ENCODE assay signal across 10 mouse cellular contexts in the genomic region with DNA sequence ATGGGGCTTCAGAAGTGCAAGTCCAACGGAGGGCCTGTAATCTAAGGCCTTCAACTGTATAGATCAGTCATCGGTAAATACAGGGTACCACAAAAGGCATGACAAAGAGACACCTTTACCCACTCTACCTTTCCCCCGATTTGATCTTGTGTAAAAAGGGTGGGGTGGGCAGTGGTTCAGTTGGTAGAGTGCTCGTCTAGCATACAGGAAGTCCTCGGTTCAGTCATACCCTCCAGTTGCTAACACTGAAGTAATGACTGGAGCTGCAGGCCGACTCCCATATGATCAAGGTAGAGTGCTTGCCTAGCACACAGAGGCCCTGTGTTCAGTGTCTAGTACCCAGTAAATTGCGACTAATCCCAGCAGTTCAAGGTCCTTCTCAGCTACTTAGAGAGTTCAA. TPM values are rescaled to one million over a fixed set of nuclear protein-coding genes. Genes with fewer than 3 reads are reported as not detected.
A peak's percentile ranks its signal among the peaks of the same experiment; 100 is the strongest.
DNase-seq lines count a peak whose midpoint lies in the region; ATAC-seq and TF ChIP-seq lines count a peak whose summit lies in the region.
"Had no signal": no experiment of that assay in that cellular context is flagged by ENCODE, and none has a peak within 500 bp of the region (broad histone marks: within the 10 kb centered on the region; RNA-seq: fewer than 3 reads in every experiment).

No protein-coding gene starts in this region.

- H3K4me1 ChIP-seq in hindbrain, embryonic 16.5 days (ENCODE audit: control insufficient read depth, insufficient read depth, low read depth, low read length): no peaks in the 10 kb centered on the region
- H3K4me1 ChIP-seq in hindbrain, embryonic 14.5 days (replicated peaks; ENCODE audit: control insufficient read depth, insufficient read depth, low read length): no peaks in the 10 kb centered on the region
- peaks cover 58% of the 10 kb centered on the region for H3K4me1 ChIP-seq in limb, embryonic 15.5 days

- H3ac ChIP-seq in C2C12 (ENCODE audit: control insufficient read depth, insufficient read length, low read depth): peak overlapping the region; percentile 13

- no peaks in the 10 kb centered on the region for H3K79me3 ChIP-seq in C2C12 (ENCODE audit: low read depth)

- 77% methylated on average over 7 of the region's 7 CpGs for WGBS in hindbrain, embryonic 16.5 days
- 80% methylated on average over 7 of the region's 7 CpGs for WGBS in hindbrain, embryonic 14.5 days
- WGBS in limb, embryonic 15.5 days: 50% methylated on average over 7 of the region's 7 CpGs

- H3K27me3 ChIP-seq in hindbrain, embryonic 16.5 days (replicated peaks; ENCODE audit: control insufficient read depth, insufficient read depth, low read length): no peaks in the 10 kb centered on the region
- H3K27me3 ChIP-seq in hindbrain, embryonic 14.5 days (ENCODE audit: control insufficient read depth, insufficient read depth, low read length): no peaks in the 10 kb centered on the region
- H3K27me3 ChIP-seq in C2C12 (ENCODE audit: control insufficient read depth, insufficient read depth, insufficient read length): no peaks in the 10 kb centered on the region
- H3K27me3 ChIP-seq in limb, embryonic 15.5 days: no peaks in the 10 kb centered on the region
- H3K27me3 ChIP-seq: midbrain, embryonic 12.5 days had no signal

- no peak for ATAC-seq in hindbrain, embryonic 16.5 days
- no peak for ATAC-seq in hindbrain, embryonic 14.5 days (ENCODE audit: low FRiP score)
- ATAC-seq in activated CD4-positive, CD25-positive, alpha-beta regulatory T cell, adult 4 months: peak; percentile 68
- no peak for ATAC-seq in limb, embryonic 15.5 days (ENCODE audit: insufficient number of reproducible peaks, low FRiP score, low TSS enrichment, low read depth)
- no peak for ATAC-seq in cerebellum, adult (ENCODE audit: insufficient number of reproducible peaks, low FRiP score, low TSS enrichment)

- H3K79me2 ChIP-seq in C2C12 (ENCODE audit: control insufficient read depth, insufficient read depth): no peaks in the 10 kb centered on the region

- no peak overlapping the region for H3K4me2 ChIP-seq in hindbrain, embryonic 16.5 days (ENCODE audit: low read length)
- no peak overlapping the region for H3K4me2 ChIP-seq in hindbrain, embryonic 14.5 days (replicated peaks)
- 0 out of 2 replicates have a peak overlapping the region, but pooled peaks have one; percentile 0 for H3K4me2 ChIP-seq in limb, embryonic 15.5 days
- H3K4me2 ChIP-seq: midbrain, embryonic 12.5 days had no signal

- H3K9ac ChIP-seq in hindbrain, embryonic 16.5 days (ENCODE audit: low read depth, low read length): no peak overlapping the region
- H3K9ac ChIP-seq in hindbrain, embryonic 14.5 days: no peak overlapping the region
- H3K9ac ChIP-seq in limb, embryonic 15.5 days: no peak overlapping the region
- H3K9ac ChIP-seq: midbrain, embryonic 12.5 days had no signal

- no peaks in the 10 kb centered on the region for H3K9me3 ChIP-seq in hindbrain, embryonic 16.5 days (ENCODE audit: control insufficient read depth, low read length)
- no peaks in the 10 kb centered on the region for H3K9me3 ChIP-seq in hindbrain, embryonic 14.5 days (ENCODE audit: control insufficient read depth, low read length)
- H3K9me3 ChIP-seq in limb, embryonic 15.5 days: no peaks in the 10 kb centered on the region
- H3K9me3 ChIP-seq: hindbrain, embryonic 10.5 days; midbrain, embryonic 12.5 days had no signal

- H3K4me3 ChIP-seq in hindbrain, embryonic 16.5 days (ENCODE audit: low read length): no peak overlapping the region
- H3K4me3 ChIP-seq in hindbrain, embryonic 14.5 days (replicated peaks; ENCODE audit: low read length): no peak overlapping the region
- no peak overlapping the region for H3K4me3 ChIP-seq in C2C12 (ENCODE audit: insufficient read depth, poor library complexity, severe bottlenecking)
- no peak overlapping the region for H3K4me3 ChIP-seq in limb, embryonic 15.5 days
- H3K4me3 ChIP-seq: hindbrain, embryonic 10.5 days; midbrain, embryonic 12.5 days had no signal

- DNase-seq in hindbrain, embryonic 14.5 days (ENCODE audit: low spot score): no peak
- no peak for DNase-seq in ovary, postnatal 14 days (ENCODE audit: low spot score)
- DNase-seq in left cerebral cortex, postnatal 4 days: no peak

- intact Hi-C loops in left cerebral cortex, postnatal 4 days (cut with DNase I): no loop called here

- H3K27ac ChIP-seq in hindbrain, embryonic 16.5 days (ENCODE audit: low read depth, low read length): peak overlapping the region; percentile 9; the same call in 1 of the 2 replicates
- H3K27ac ChIP-seq in hindbrain, embryonic 14.5 days: no peak overlapping the region
- H3K27ac ChIP-seq in limb, embryonic 15.5 days: peak overlapping the region; percentile 88
- H3K27ac ChIP-seq: hindbrain, embryonic 10.5 days; midbrain, embryonic 12.5 days had no signal

- TF ChIP-seq CTCF in C2C12 (IDR thresholded peaks at IDR 0.05; ENCODE audit: control insufficient read depth, insufficient read depth, insufficient read length): no peak

- H3K36me3 ChIP-seq in hindbrain, embryonic 16.5 days (ENCODE audit: control insufficient read depth, insufficient read depth, low read length): no peaks in the 10 kb centered on the region
- no peaks in the 10 kb centered on the region for H3K36me3 ChIP-seq in hindbrain, embryonic 14.5 days (replicated peaks; ENCODE audit: control insufficient read depth, insufficient read depth)
- H3K36me3 ChIP-seq in C2C12 (ENCODE audit: control insufficient read depth, insufficient read depth): no peaks in the 10 kb centered on the region
- no peaks in the 10 kb centered on the region for H3K36me3 ChIP-seq in limb, embryonic 15.5 days
- H3K36me3 ChIP-seq: hindbrain, embryonic 10.5 days; midbrain, embryonic 12.5 days had no signal

TF ChIP-seq in C2C12, 6 proteins besides CTCF, POLR2A, EP300 and RAD21:
- TF ChIP-seq MYOG (IDR thresholded peaks at IDR 0.05; ENCODE audit: control insufficient read depth, extremely low read depth, insufficient read length) (no peak), FOSL1 (IDR thresholded peaks at IDR 0.05; ENCODE audit: insufficient read depth, low read length, poor library complexity, severe bottlenecking) (no peak), USF1 (IDR thresholded peaks at IDR 0.05; ENCODE audit: low read depth) (no peak), MAX (IDR thresholded peaks at IDR 0.05) (no peak), CEBPB (IDR thresholded peaks at IDR 0.05; ENCODE audit: low read depth) (no peak), MYOD1 (IDR thresholded peaks at IDR 0.05; ENCODE audit: control insufficient read depth, insufficient read length, low read depth) (no peak)

RNA-seq across cellular contexts. Expression of a gene that starts 7.8 kb away (rescaled TPM):
- polyA plus RNA-seq in hindbrain, embryonic 16.5 days (2015; fragmentation: Nextera tagmentation; extraction: Ambion mirVana): 14.5 and 17.2 TPM in 2 replicates
- polyA plus RNA-seq in hindbrain, embryonic 14.5 days (2014; fragmentation: Nextera tagmentation; extraction: Ambion mirVana): 6.6 and 7.5 TPM in 2 replicates
- 55.2 TPM for polyA plus RNA-seq in C2C12 (2012; fragmentation: generic; extraction: Trizol)
- polyA plus RNA-seq in activated CD4-positive, CD25-positive, alpha-beta regulatory T cell, adult 4 months (2017; shearing (Covaris generic)): under 1 TPM; 0.60 TPM
- polyA plus RNA-seq in limb, embryonic 15.5 days (2015; fragmentation: Nextera tagmentation; extraction: Ambion mirVana): 23.2 and 27.5 TPM in 2 replicates
- 1 to 10 TPM; 4.8 to 5.1 TPM for total RNA-seq in left cerebral cortex, postnatal 4 days (2021)

RNA-seq across cellular contexts. Expression of a gene that starts 9.4 kb away (rescaled TPM):
- 131 and 150 TPM in 2 replicates for polyA plus RNA-seq in hindbrain, embryonic 16.5 days (2015; fragmentation: Nextera tagmentation; extraction: Ambion mirVana)
- 86.3 and 96.6 TPM in 2 replicates for polyA plus RNA-seq in hindbrain, embryonic 14.5 days (2014; fragmentation: Nextera tagmentation; extraction: Ambion mirVana)
- 57.2 TPM for polyA plus RNA-seq in C2C12 (2012; fragmentation: generic; extraction: Trizol)
- polyA plus RNA-seq in activated CD4-positive, CD25-positive, alpha-beta regulatory T cell, adult 4 months (2017; shearing (Covaris generic)): 10 to 100 TPM; 19.9 to 22.9 TPM
- polyA plus RNA-seq in limb, embryonic 15.5 days (2015; fragmentation: Nextera tagmentation; extraction: Ambion mirVana): 60.2 and 70.9 TPM in 2 replicates
- 100 to 1,000 TPM; 113 TPM for total RNA-seq in left cerebral cortex, postnatal 4 days (2021)

RNA-seq across cellular contexts. Expression of a gene that starts 24.5 kb away (rescaled TPM):
- 1,705 and 1,762 TPM in 2 replicates for polyA plus RNA-seq in hindbrain, embryonic 16.5 days (2015; fragmentation: Nextera tagmentation; extraction: Ambion mirVana)
- 1,664 and 1,709 TPM in 2 replicates for polyA plus RNA-seq in hindbrain, embryonic 14.5 days (2014; fragmentation: Nextera tagmentation; extraction: Ambion mirVana)
- polyA plus RNA-seq in C2C12 (2012; fragmentation: generic; extraction: Trizol): 1,881 TPM
- polyA plus RNA-seq in activated CD4-positive, CD25-positive, alpha-beta regulatory T cell, adult 4 months (2017; shearing (Covaris generic)): 100 to 1,000 TPM; 410 to 652 TPM
- 811 and 833 TPM in 2 replicates for polyA plus RNA-seq in limb, embryonic 15.5 days (2015; fragmentation: Nextera tagmentation; extraction: Ambion mirVana)
- total RNA-seq in left cerebral cortex, postnatal 4 days (2021): 1,000 to 10,000 TPM; 2,525 to 2,580 TPM

RNA-seq across cellular contexts. Expression of a gene that starts 27.7 kb away (rescaled TPM):
- polyA plus RNA-seq in hindbrain, embryonic 16.5 days (2015; fragmentation: Nextera tagmentation; extraction: Ambion mirVana): 9.3 and 11.2 TPM in 2 replicates
- 9.2 and 10.7 TPM in 2 replicates for polyA plus RNA-seq in hindbrain, embryonic 14.5 days (2014; fragmentation: Nextera tagmentation; extraction: Ambion mirVana)
- 16.6 TPM for polyA plus RNA-seq in C2C12 (2012; fragmentation: generic; extraction: Trizol)
- polyA plus RNA-seq in activated CD4-positive, CD25-positive, alpha-beta regulatory T cell, adult 4 months (2017; shearing (Covaris generic)): 1 to 10 TPM; 4.1 to 6.4 TPM
- polyA plus RNA-seq in limb, embryonic 15.5 days (2015; fragmentation: Nextera tagmentation; extraction: Ambion mirVana): 13.0 and 15.0 TPM in 2 replicates
- 10 to 100 TPM; 30.1 to 30.4 TPM for total RNA-seq in left cerebral cortex, postnatal 4 days (2021)

RNA-seq across cellular contexts. Expression of a gene that starts 47.5 kb away (rescaled TPM):
- polyA plus RNA-seq in hindbrain, embryonic 16.5 days (2015; fragmentation: Nextera tagmentation; extraction: Ambion mirVana): 20.8 and 22.3 TPM in 2 replicates
- polyA plus RNA-seq in hindbrain, embryonic 14.5 days (2014; fragmentation: Nextera tagmentation; extraction: Ambion mirVana): 18.2 and 20.3 TPM in 2 replicates
- polyA plus RNA-seq in C2C12 (2012; fragmentation: generic; extraction: Trizol): 25.5 TPM
- 10 to 100 TPM; 38.4 to 44.7 TPM for polyA plus RNA-seq in activated CD4-positive, CD25-positive, alpha-beta regulatory T cell, adult 4 months (2017; shearing (Covaris generic))
- polyA plus RNA-seq in limb, embryonic 15.5 days (2015; fragmentation: Nextera tagmentation; extraction: Ambion mirVana): 55.5 and 59.0 TPM in 2 replicates
- total RNA-seq in left cerebral cortex, postnatal 4 days (2021): 1 to 10 TPM; 6.1 to 7.0 TPM
